Mouse (Mus musculus): ENCODE results near the gene Fthl17c. TPM values are rescaled to one million over a fixed set of nuclear protein-coding genes. Genes with fewer than 3 reads are reported as not detected.

The Fthl17c gene
- polyA plus RNA-seq (2017; shearing (Covaris generic)), result not detected

DNA sequence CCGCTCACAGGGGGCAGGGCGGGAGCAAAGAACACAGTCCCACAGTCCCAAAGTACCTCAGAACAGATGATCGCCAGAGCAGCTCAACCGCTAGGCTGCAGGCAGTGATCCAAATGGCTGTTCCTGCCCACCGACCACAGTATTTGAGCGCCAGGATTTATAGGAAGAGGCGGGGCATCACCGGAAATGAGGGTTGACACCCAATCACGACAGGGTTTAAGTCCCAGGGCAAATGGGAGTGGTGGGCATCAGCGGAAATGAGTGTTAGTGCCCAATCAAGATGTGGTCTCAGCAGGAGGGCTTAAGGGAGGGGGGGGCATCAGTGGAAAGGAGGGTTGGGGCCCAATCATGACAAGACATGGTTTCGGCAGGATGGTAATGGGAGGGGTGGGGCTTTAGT, at the start of gene Fthl17c:
Gene Fthl17c, minus strand, starts transcription at position 101 of the 400 bp plus-strand sequence.

DNA sequence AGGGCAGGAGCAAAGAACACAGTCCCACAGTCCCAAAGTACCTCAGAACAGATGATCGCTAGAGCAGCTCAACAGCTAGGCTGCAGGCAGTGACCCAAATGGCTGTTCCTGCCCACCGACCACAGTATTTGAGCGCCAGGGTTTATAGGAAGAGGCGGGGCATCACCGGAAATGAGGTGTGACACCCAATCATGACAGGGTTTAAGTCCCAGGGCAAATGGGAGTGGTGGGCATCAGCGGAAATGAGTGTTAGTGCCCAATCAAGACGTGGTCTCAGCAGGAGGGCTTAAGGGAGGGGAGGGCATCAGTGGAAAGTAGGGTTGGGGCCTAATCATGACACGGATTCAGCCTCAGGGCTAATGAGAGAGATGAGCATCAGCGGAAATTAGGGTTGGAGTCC, 10.3 kb upstream of the Fthl17c start, which contains the start of gene Fthl17d:
Gene Fthl17d, minus strand, starts transcription at position 101 of the 400 bp plus-strand sequence.

DNA sequence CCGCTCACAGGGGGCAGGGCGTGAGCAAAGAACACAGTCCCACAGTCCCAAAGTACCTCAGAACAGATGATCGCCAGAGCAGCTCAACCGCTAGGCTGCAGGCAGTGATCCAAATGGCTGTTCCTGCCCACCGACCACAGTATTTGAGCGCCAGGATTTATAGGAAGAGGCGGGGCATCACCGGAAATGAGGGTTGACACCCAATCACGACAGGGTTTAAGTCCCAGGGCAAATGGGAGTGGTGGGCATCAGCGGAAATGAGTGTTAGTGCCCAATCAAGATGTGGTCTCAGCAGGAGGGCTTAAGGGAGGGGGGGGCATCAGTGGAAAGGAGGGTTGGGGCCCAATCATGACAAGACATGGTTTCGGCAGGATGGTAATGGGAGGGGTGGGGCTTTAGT, 13.5 kb downstream of the Fthl17c start, which contains the start of gene Fthl17b:
Gene Fthl17b, minus strand, starts transcription at position 101 of the 400 bp plus-strand sequence.

Other genes with a start within 250 kb of the Fthl17c start
- gene Ssx9, start 228.1 kb downstream of the Fthl17c start, polyA plus RNA-seq (2017; shearing (Covaris generic)), result not detected
- gene Ssxb5, start 172.9 kb downstream of the Fthl17c start, polyA plus RNA-seq (2017; shearing (Covaris generic)), result not detected
- not detected for gene Gm6592, start 132.6 kb downstream of the Fthl17c start, polyA plus RNA-seq (2017; shearing (Covaris generic))
- 0.93 TPM for gene Gm5751, start 102.3 kb downstream of the Fthl17c start, polyA plus RNA-seq (2017; shearing (Covaris generic))
- 2.5 TPM for gene B630019K06Rik, start 84.2 kb downstream of the Fthl17c start, polyA plus RNA-seq (2017; shearing (Covaris generic))
- gene Fthl17b, start 13.6 kb downstream of the Fthl17c start, polyA plus RNA-seq (2017; shearing (Covaris generic)), result not detected
- not detected for gene Fthl17d, start 10.2 kb upstream of the Fthl17c start, polyA plus RNA-seq (2017; shearing (Covaris generic))
- not detected for gene Fthl17e, start 56.9 kb upstream of the Fthl17c start, polyA plus RNA-seq (2017; shearing (Covaris generic))
- gene Fthl17f, start 86.5 kb upstream of the Fthl17c start, polyA plus RNA-seq (2017; shearing (Covaris generic)), result not detected
- not detected for gene 4930402K13Rik, start 128.0 kb upstream of the Fthl17c start, polyA plus RNA-seq (2017; shearing (Covaris generic))
- gene Lancl3, start 223.3 kb upstream of the Fthl17c start, polyA plus RNA-seq (2017; shearing (Covaris generic)), result 12.5 TPM

All from effector memory CD4-positive, alpha-beta T cell, adult 7 months (primary cell).